Mouse (Mus musculus) CD4-positive, CD25-positive, alpha-beta regulatory T cell (primary cell): ENCODE data around the gene Egfr. TPM values are rescaled to one million over a fixed set of nuclear protein-coding genes. Genes with fewer than 3 reads are reported as not detected.

Experiments used
- polyA plus RNA-seq: library from polyadenylated mRNA; unstranded; fragments of 100-300 nt; shearing (Covaris generic); gene quantifications from one replicate; pipeline ENCODE4 v1.2.1, GENCODE M21; 2017

The Egfr gene
- 0.28 TPM for polyA plus RNA-seq

DNA sequence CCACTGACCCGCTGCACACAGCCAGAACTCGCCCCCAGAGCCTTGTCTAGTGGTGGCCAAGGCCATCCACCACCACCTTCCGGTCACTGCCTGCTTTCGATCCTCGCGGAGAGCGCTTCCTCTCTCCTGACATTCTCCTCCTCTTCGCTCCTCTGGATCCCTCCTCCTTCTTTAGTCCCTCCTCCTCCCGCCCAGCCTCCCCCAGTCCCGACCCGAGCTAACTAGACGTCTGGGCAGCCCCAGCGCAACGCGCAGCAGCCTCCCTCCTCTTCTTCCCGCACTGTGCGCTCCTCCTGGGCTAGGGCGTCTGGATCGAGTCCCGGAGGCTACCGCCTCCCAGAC lies at the start of gene Egfr:
Gene Egfr, plus strand, starts transcription at position 197 of the 342 bp plus-strand sequence.

DNA sequence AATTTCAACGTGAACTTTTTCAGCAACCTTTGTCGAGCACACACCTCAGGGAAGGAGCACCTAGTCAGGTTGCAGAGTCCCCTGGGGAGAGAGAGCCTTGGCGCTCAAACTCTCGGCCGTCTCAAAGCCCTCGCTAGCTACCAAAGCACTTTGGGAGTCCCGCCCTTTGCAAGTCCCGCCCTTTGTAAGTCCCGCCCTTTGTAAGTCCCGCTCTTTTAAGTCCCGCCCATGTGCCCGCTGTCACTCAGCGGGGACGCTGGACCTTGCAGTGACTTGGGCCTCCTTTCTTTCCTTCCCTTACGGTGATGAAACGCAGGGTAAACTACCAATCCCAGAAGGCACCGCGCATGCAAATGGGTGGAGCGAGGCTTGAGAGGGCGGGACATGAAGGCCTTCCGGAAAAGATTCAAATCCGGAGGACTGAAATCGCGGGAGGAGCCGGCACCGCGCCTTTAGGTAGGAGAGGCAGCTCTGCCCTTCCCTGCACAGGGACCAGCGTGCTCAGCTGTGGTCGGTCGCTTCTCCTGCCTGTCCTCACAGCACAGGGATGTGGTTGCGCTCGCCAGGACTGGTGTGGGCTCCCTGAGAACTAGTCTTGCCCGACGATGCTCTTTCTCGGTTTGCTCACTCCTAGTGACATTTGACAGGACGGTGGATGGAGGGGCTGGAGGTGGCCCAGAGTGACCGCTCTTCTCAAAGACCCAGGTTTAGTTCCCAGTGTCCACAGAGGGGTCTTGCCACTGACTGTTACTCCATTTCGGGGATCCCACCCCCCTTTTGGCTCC lies 199.2 kb downstream of the Egfr start, which contains the start of gene Fbxo48:
Gene Fbxo48, plus strand, starts transcription at position 400 of the 785 bp plus-strand sequence.

Other genes starting within 250 kb of the Egfr start
- 5.7 TPM for gene Sec61g, start 243.7 kb upstream of the Egfr start, polyA plus RNA-seq
- 0.62 TPM for gene Fbxo48, start 199.2 kb downstream of the Egfr start, polyA plus RNA-seq